ENCODE assay signal across 11 mouse cellular contexts in the genomic region with DNA sequence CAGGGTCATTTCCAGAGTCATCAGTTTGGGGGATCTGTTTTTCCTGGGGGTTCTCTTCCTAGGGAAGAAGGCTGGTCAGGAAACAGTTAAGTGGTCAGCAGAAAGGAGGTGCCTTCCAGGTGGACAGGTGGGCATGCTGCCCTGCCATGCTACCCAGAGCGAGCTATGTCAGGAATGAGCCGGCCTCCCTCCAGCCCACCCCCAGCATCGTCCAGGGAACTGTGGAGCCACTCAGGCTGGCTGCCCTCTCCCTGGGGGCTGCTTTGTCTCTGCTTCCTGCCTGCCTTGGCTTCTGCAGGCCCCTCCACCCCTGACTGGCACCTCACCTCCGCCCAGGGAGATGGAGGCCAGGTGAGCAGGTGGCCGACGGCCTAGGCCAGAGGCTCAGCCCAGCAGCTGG. TPM values are rescaled to one million over a fixed set of nuclear protein-coding genes. Genes with fewer than 3 reads are reported as not detected.
A peak's percentile ranks its signal among the peaks of the same experiment; 100 is the strongest.
DNase-seq lines count a peak whose midpoint lies in the region; ATAC-seq and TF ChIP-seq lines count a peak whose summit lies in the region.
"Had no signal": no experiment of that assay in that cellular context is flagged by ENCODE, and none has a peak within 500 bp of the region (broad histone marks: within the 10 kb centered on the region; RNA-seq: fewer than 3 reads in every experiment).

No protein-coding gene starts in this region.

- peak overlapping the region; percentile 54; the same call in 1 of the 2 replicates for H3K4me2 ChIP-seq in heart, embryonic 13.5 days
- no peak overlapping the region for H3K4me2 ChIP-seq in heart, embryonic 16.5 days (ENCODE audit: low read depth, low read length)
- H3K4me2 ChIP-seq in liver, embryonic 13.5 days, result no peak overlapping the region

- H3K27me3 ChIP-seq in heart, embryonic 13.5 days (replicated peaks), result no peaks in the 10 kb centered on the region
- H3K27me3 ChIP-seq in C2C12 (ENCODE audit: control insufficient read depth, insufficient read depth, insufficient read length), result no peaks in the 10 kb centered on the region
- no peaks in the 10 kb centered on the region for H3K27me3 ChIP-seq in heart, embryonic 16.5 days (ENCODE audit: control insufficient read depth, insufficient read depth, low read length)
- no peaks in the 10 kb centered on the region for H3K27me3 ChIP-seq in liver, embryonic 13.5 days

- peaks cover 89% of the 10 kb centered on the region for H3K4me1 ChIP-seq in heart, embryonic 13.5 days
- H3K4me1 ChIP-seq in heart, embryonic 16.5 days (ENCODE audit: control insufficient read depth, insufficient read depth, low read length), result peaks cover 47% of the 10 kb centered on the region
- H3K4me1 ChIP-seq in liver, embryonic 13.5 days (replicated peaks), result peaks cover 60% of the 10 kb centered on the region

- peak overlapping the region; percentile 97 for H3K27ac ChIP-seq in heart, embryonic 13.5 days (replicated peaks)
- peak overlapping the region; percentile 88 for H3K27ac ChIP-seq in heart, embryonic 16.5 days (ENCODE audit: low read length)
- peak overlapping the region; percentile 64 for H3K27ac ChIP-seq in liver, embryonic 13.5 days

- H3K36me3 ChIP-seq in heart, embryonic 13.5 days, result peaks cover 24% of the 10 kb centered on the region
- H3K36me3 ChIP-seq in C2C12 (ENCODE audit: control insufficient read depth, insufficient read depth), result peaks cover 95% of the 10 kb centered on the region
- H3K36me3 ChIP-seq in heart, embryonic 16.5 days (ENCODE audit: control insufficient read depth, insufficient read depth), result 0 out of 2 replicates have a peak, but pooled peaks cover 4% of the 10 kb centered on the region
- 0 out of 2 replicates have a peak, but pooled peaks cover 4% of the 10 kb centered on the region for H3K36me3 ChIP-seq in liver, embryonic 13.5 days

- H3K79me3 ChIP-seq in C2C12 (ENCODE audit: low read depth), result peaks cover 85% of the 10 kb centered on the region

- no peak for TF ChIP-seq CTCF in C2C12 (IDR thresholded peaks at IDR 0.05; ENCODE audit: control insufficient read depth, insufficient read depth, insufficient read length)

- DNase-seq in heart, postnatal 4 days, result no peak
- no peak for DNase-seq in liver, embryonic 13.5 days
- no peak for DNase-seq in ovary, adult 18-20 months (ENCODE audit: low spot score)
- DNase-seq in right cerebral cortex, postnatal 25 days, result no peak
- DNase-seq: thymus, postnatal 36 days had no signal

- H3K4me3 ChIP-seq in heart, embryonic 13.5 days, result no peak overlapping the region
- H3K4me3 ChIP-seq in C2C12 (ENCODE audit: insufficient read depth, poor library complexity, severe bottlenecking), result no peak overlapping the region
- no peak overlapping the region for H3K4me3 ChIP-seq in heart, embryonic 16.5 days (ENCODE audit: low read length)
- no peak overlapping the region for H3K4me3 ChIP-seq in liver, embryonic 13.5 days (replicated peaks)

- no peaks in the 10 kb centered on the region for H3K9me3 ChIP-seq in heart, embryonic 13.5 days
- no peaks in the 10 kb centered on the region for H3K9me3 ChIP-seq in heart, embryonic 16.5 days (replicated peaks; ENCODE audit: control insufficient read depth, low read length)
- no peaks in the 10 kb centered on the region for H3K9me3 ChIP-seq in liver, embryonic 13.5 days (replicated peaks)

- no peak for ATAC-seq in heart, embryonic 13.5 days (ENCODE audit: extremely low read depth, insufficient number of reproducible peaks, low FRiP score, low TSS enrichment)
- no peak for ATAC-seq in heart, embryonic 16.5 days (replicated peaks; ENCODE audit: extremely low read depth, insufficient read depth, low FRiP score)
- ATAC-seq in liver, embryonic 13.5 days (ENCODE audit: low read depth), result no peak
- no peak for ATAC-seq in granulocyte monocyte progenitor cell, adult 5-6 weeks (replicated peaks; ENCODE audit: poor library complexity, severe bottlenecking)

- H3ac ChIP-seq in C2C12 (ENCODE audit: control insufficient read depth, insufficient read length, low read depth), result peak overlapping the region; percentile 21

- peak overlapping the region; percentile 70 for H3K9ac ChIP-seq in heart, embryonic 13.5 days
- peak overlapping the region; percentile 8; the same call in 1 of the 2 replicates for H3K9ac ChIP-seq in heart, embryonic 16.5 days (ENCODE audit: low read length)
- H3K9ac ChIP-seq in liver, embryonic 13.5 days, result no peak overlapping the region

- 33% methylated on average over 6 of the region's 6 CpGs for WGBS in heart, embryonic 13.5 days
- WGBS in heart, embryonic 16.5 days, result 47% methylated on average over 6 of the region's 6 CpGs
- 49% methylated on average over 6 of the region's 6 CpGs for WGBS in liver, embryonic 13.5 days (ENCODE audit: insufficient replicate concordance)

- peaks cover 100% of the 10 kb centered on the region for H3K79me2 ChIP-seq in C2C12 (ENCODE audit: control insufficient read depth, insufficient read depth)

TF ChIP-seq in C2C12, 6 proteins besides CTCF, POLR2A, EP300 and RAD21:
- TF ChIP-seq MYOD1 (IDR thresholded peaks at IDR 0.05; ENCODE audit: control insufficient read depth, insufficient read length, low read depth) (no peak), MYOG (IDR thresholded peaks at IDR 0.05; ENCODE audit: control insufficient read depth, extremely low read depth, insufficient read length) (no peak), CEBPB (IDR thresholded peaks at IDR 0.05; ENCODE audit: low read depth) (no peak), FOSL1 (IDR thresholded peaks at IDR 0.05; ENCODE audit: insufficient read depth, low read length, poor library complexity, severe bottlenecking) (no peak), MAX (IDR thresholded peaks at IDR 0.05) (no peak)

RNA-seq across cellular contexts. Expression of a gene that starts 10.5 kb away (rescaled TPM):
- polyA plus RNA-seq in heart, embryonic 13.5 days (2015; fragmentation: Nextera tagmentation; extraction: Ambion mirVana), result 4.0 and 4.3 TPM in 2 replicates
- 10 to 100 TPM; 10.1 to 10.9 TPM for total RNA-seq in heart, postnatal 4 days (2021)
- polyA plus RNA-seq in C2C12 (2012; fragmentation: generic; extraction: Trizol), result 129 TPM
- 3.1 and 3.9 TPM in 2 replicates for polyA plus RNA-seq in heart, embryonic 16.5 days (2015; fragmentation: Nextera tagmentation; extraction: Ambion mirVana)
- polyA plus RNA-seq in liver, embryonic 13.5 days (2015; fragmentation: Nextera tagmentation; extraction: Ambion mirVana), result 0.86 and 1.0 TPM in 2 replicates
- total RNA-seq in granulocyte monocyte progenitor cell, adult 5-6 weeks (2014; fragmentation: Nextera tagmentation), result 0.88 TPM in 1 of 2 replicates, not detected in the other
- 0.10 TPM in 1 of 2 replicates, not detected in the other for total RNA-seq in granulocyte monocyte progenitor cell, adult 5-6 weeks (2017)
- total RNA-seq: hematopoietic stem cell, adult 5-6 weeks had no signal

RNA-seq across cellular contexts. Expression of a gene that starts 56.5 kb away (rescaled TPM):
- 1.2 TPM in 2 replicates for polyA plus RNA-seq in heart, embryonic 13.5 days (2015; fragmentation: Nextera tagmentation; extraction: Ambion mirVana)
- total RNA-seq in heart, postnatal 4 days (2021), result under 1 TPM; 0.43 to 0.62 TPM
- polyA plus RNA-seq in C2C12 (2012; fragmentation: generic; extraction: Trizol), result 1.9 TPM
- 0.58 and 0.87 TPM in 2 replicates for polyA plus RNA-seq in heart, embryonic 16.5 days (2015; fragmentation: Nextera tagmentation; extraction: Ambion mirVana)
- 0.09 TPM in 1 of 2 replicates, not detected in the other for polyA plus RNA-seq in liver, embryonic 13.5 days (2015; fragmentation: Nextera tagmentation; extraction: Ambion mirVana)
- not detected in 2 replicates for total RNA-seq in granulocyte monocyte progenitor cell, adult 5-6 weeks (2014; fragmentation: Nextera tagmentation)
- not detected in 2 replicates for total RNA-seq in granulocyte monocyte progenitor cell, adult 5-6 weeks (2017)
- total RNA-seq: CH12.LX; hematopoietic stem cell, adult 5-6 weeks had no signal

Comparison
In these comparisons a context has a peak if more than half of its experiments do, and no peak if none do; other contexts are left out.
1. RNA of a gene that starts 10.5 kb away (polyA plus RNA-seq): 129 TPM in C2C12 (single experiment); 4.0 to 4.3 TPM in heart, embryonic 13.5 days, 3.1 to 3.9 TPM in heart, embryonic 16.5 days and 0.86 to 1.0 TPM in liver, embryonic 13.5 days; every median in the first group is over 10 times any median in the second.
2. Peak in every context shown above with its lines, with median percentiles within 50 percentile points of each other: H3K27ac ChIP-seq.